Mouse (Mus musculus): ENCODE measurements around the gene Sppl3. TPM values are rescaled to one million over a fixed set of nuclear protein-coding genes. Genes with fewer than 3 reads are reported as not detected.

Sppl3 gene
- total RNA-seq, 2 experiments from 2014 or later, result 97.4 to 104 TPM

- no peak for DNase-seq (ENCODE audit: low spot score in 2 of 2)
These were observed 110.0 kb downstream of the Sppl3 start for GRCm38 (mm10) chr5:115120978-115121377.

GRCm38 (mm10) chr5:115124690-115125089, 113.8 kb downstream of the Sppl3 start:
- DNase-seq (ENCODE audit: low spot score in 2 of 2), result no peak

- peak; percentile 89 to 92 for DNase-seq (ENCODE audit: low spot score in 2 of 2)
These were observed 114.4 kb downstream of the Sppl3 start for GRCm38 (mm10) chr5:115125211-115125871.

- no peak for DNase-seq (ENCODE audit: low spot score in 2 of 2)
These were observed 115.8 kb downstream of the Sppl3 start for GRCm38 (mm10) chr5:115126578-115127312.

- no peak for DNase-seq (ENCODE audit: low spot score in 2 of 2)
These were observed 116.7 kb downstream of the Sppl3 start for GRCm38 (mm10) chr5:115127421-115128179.

GRCm38 (mm10) chr5:115129328-115129727, 118.4 kb downstream of the Sppl3 start:
- no peak for DNase-seq (ENCODE audit: low spot score in 2 of 2)

GRCm38 (mm10) chr5:115132465-115132864, 121.5 kb downstream of the Sppl3 start:
- DNase-seq (ENCODE audit: low spot score in 2 of 2), result no peak

GRCm38 (mm10) chr5:115133358-115134066, 122.6 kb downstream of the Sppl3 start:
- DNase-seq (ENCODE audit: low spot score in 2 of 2), result no peak

- peak; percentile 82 to 91 for DNase-seq (ENCODE audit: low spot score in 2 of 2)
These were observed 123.6 kb downstream of the Sppl3 start, which contains the start of gene Unc119b for GRCm38 (mm10) chr5:115134234-115135165. Gene Unc119b, minus strand, starts transcription at chr5:115134975.

GRCm38 (mm10) chr5:115139124-115139523, 128.2 kb downstream of the Sppl3 start:
- DNase-seq (ENCODE audit: low spot score in 2 of 2), result no peak

GRCm38 (mm10) chr5:115140726-115141125, 129.8 kb downstream of the Sppl3 start:
- no peak for DNase-seq (ENCODE audit: low spot score in 2 of 2)

- DNase-seq (ENCODE audit: low spot score in 2 of 2), result no peak
These were observed 131.3 kb downstream of the Sppl3 start for GRCm38 (mm10) chr5:115142166-115142697.

- DNase-seq (ENCODE audit: low spot score in 2 of 2), result peak in 1 of 2 experiments; percentile 52
These were observed 132.6 kb downstream of the Sppl3 start for GRCm38 (mm10) chr5:115143552-115143951.

GRCm38 (mm10) chr5:115144471-115144870, 133.5 kb downstream of the Sppl3 start:
- no peak for DNase-seq (ENCODE audit: low spot score in 2 of 2)

GRCm38 (mm10) chr5:115145253-115145968, 134.5 kb downstream of the Sppl3 start:
- no peak for DNase-seq (ENCODE audit: low spot score in 2 of 2)

- DNase-seq (ENCODE audit: low spot score in 2 of 2), result no peak
These were observed 135.2 kb downstream of the Sppl3 start for GRCm38 (mm10) chr5:115145976-115146746.

- DNase-seq (ENCODE audit: low spot score in 2 of 2), result no peak
These were observed 135.8 kb downstream of the Sppl3 start for GRCm38 (mm10) chr5:115146747-115147130.

- DNase-seq (ENCODE audit: low spot score in 2 of 2), result no peak
These were observed 136.5 kb downstream of the Sppl3 start for GRCm38 (mm10) chr5:115147388-115147787.

Data from layer of hippocampus, postnatal 10 days (tissue).